Mouse (Mus musculus) adrenal gland, adult 10 weeks (tissue): ENCODE measurements around the gene Cluh. TPM values are rescaled to one million over a fixed set of nuclear protein-coding genes. Genes with fewer than 3 reads are reported as not detected.

ENCODE experiments used
- polyA plus RNA-seq: library from polyadenylated mRNA; stranded (reverse); fragments of 350-450 nt; fragmentation: Illumina TruSeq; extraction: RNeasy Lipid Tissue Mini Kit (QIAGEN cat#74804); gene quantifications from one replicate; pipeline ENCODE4 v1.2.3, GENCODE M21; 2014; ENCODE audit warnings: low read depth, low replicate concordance

The Cluh gene
- polyA plus RNA-seq, result 15.1 TPM

GRCm38 (mm10) chr11:74649095-74649646, at the start of gene Cluh:
Gene Cluh (plus strand): TSS chr11:74649495.

DNA sequence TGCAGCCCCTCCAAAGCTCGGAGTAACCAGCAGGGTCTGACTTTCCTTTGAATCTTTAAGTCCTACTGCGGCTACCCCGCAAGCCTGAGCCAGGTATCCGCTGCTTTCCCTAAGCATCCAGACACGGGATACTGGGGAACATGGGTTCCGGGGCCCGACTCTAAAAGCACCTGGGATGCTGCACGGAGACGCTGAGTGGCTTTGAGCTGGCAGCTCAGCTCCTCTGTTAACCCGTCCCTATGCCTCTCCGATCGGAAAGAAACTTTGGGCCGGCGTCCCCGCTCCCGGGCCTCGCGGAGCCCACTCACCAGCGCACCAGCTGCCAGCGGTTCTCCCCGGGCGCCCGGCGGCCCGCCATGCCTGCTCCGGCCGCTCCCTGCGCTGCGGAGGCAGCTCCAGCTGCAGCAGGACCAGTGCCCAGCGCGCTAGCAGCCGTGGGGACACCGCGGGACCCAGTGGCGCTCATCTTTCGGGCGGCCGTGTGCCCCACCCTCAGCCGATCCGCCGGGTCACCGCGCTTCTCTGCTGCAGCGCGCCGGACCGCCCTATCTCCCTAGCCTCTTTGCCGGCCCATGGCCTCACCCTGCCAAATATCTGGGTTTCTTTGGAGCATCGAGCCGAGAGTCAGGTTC, 38.6 kb upstream of the Cluh start, which contains the start of gene Rap1gap2:
Gene Rap1gap2, minus strand, starts transcription at position 371 of the 632 bp plus-strand sequence.

DNA sequence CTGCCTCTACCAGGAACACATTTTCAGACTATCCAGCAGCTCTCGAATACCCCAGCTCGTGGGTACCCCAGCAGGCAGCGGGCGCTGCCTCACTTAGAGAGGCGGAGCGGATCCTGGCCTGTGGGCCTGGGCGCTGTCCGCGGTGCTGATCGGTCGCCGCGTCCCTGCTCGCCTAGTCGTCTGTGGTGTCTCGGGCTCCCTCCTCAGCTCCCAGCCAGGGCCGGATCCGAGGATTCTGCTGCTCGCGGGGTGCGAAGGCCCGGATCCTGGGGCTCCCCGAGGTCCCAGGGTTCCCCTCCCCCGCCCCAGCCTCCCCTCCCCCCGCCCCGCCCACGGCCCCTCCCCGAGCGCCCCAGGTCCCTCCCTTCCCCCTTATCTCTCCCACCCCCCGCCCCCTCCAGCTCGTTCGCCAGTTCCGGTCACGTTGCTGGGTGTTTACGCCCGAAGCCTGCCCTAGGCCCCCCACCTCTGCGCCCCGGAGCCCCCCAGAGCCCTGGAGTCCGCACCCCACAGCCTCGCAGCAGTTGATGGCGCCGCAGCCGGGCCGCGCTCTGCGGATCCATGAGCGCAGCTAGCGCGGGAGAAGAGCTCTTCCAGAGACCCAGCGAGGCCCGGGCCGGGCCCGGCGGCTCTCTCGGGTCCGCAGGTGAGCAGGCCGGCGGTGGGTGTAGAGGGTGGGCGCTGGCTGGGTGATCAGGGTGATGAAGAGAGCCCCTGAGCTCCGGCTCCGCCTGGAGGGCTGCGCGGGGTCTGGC, 29.9 kb upstream of the Cluh start, which contains the start of gene Ccdc92b:
Gene Ccdc92b, plus strand, starts transcription at position 405 of the 755 bp plus-strand sequence.

Other genes with a start within 250 kb of the Cluh start
- 2.0 TPM for gene Rap1gap2, start 38.6 kb upstream of the Cluh start, polyA plus RNA-seq
- 1.3 TPM for gene Ccdc92b, start 29.9 kb upstream of the Cluh start, polyA plus RNA-seq
- gene Pafah1b1, start 75.2 kb downstream of the Cluh start, polyA plus RNA-seq, result 933 TPM
- gene Mettl16, start 121.3 kb downstream of the Cluh start, polyA plus RNA-seq, result 43.4 TPM
- 1.8 TPM for gene Mnt, start 181.4 kb downstream of the Cluh start, polyA plus RNA-seq
- 1.6 TPM for gene Sgsm2, start 247.6 kb downstream of the Cluh start, polyA plus RNA-seq
- gene Tsr1, start 248.6 kb downstream of the Cluh start, polyA plus RNA-seq, result 39.0 TPM